Mouse (Mus musculus) MEL (cell line): ENCODE results near the gene Mtss1l.

Experiments
- EP300 ChIP-seq, 2 experiments: IDR thresholded peaks; 2 replicates each; pipeline ENCODE4 v1.6.1; 2011; ENCODE audit warnings: improper control_type of control experiment in 2 of 2, low read length in 2 of 2, low read depth in 1 of 2, mild to moderate bottlenecking in 1 of 2
- MAX ChIP-seq: IDR thresholded peaks from 2 replicates; pipeline ENCODE4 v1.6.1; 2011; ENCODE audit warnings: low read length, improper control_type of control experiment
- POLR2A ChIP-seq, 2 experiments: IDR thresholded peaks; 2 replicates each; pipeline ENCODE4 v1.6.1; 2011 to 2012; ENCODE audit warnings: low read length in 2 of 2, mild to moderate bottlenecking in 2 of 2, control low read depth in 1 of 2, improper control_type of control experiment in 1 of 2, low read depth in 1 of 2, moderate library complexity in 1 of 2; ENCODE audit not compliant: control insufficient read depth in 1 of 2, insufficient read depth in 1 of 2, poor library complexity in 1 of 2

DNA sequence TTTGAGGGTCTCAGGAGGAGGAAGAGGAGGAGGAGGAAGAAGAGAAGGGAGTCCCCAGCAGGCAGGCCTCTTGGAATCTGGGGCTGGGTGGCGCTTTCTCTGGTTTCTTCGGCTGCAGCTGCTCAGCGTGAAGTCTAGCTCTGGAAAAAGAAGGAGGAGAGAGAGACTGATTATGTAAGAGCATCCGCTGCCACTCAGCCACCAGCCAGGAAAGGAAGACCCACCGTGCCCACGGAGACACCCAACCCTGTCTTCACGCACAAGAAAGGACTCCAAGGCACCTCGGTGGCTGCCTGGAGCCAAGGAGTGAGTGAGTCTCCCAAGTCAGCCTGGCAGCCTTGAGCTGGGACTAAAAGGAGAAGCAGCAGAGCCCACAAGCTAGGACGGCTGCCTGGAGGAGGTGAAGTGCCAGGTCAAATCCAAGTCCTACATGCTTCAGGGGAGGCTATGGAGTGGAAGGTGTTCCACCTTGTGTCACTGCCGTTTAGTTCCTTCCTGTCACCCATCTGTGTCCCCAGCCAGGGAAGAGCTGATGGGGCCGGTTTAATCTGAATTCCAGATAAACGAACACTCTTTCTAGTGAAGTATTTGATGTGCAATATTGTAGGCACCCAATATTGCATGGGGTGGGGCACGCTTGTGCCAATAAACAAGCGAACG, 34.4 kb downstream of the Mtss1l start:
- TF ChIP-seq MAX (no peak), POLR2A (IDR thresholded peaks at IDR 0.05; ENCODE audit: control insufficient read depth in 1 of 2, insufficient read depth in 1 of 2, low read depth in 1 of 2, low read length in 2 of 2, poor library complexity in 1 of 2) (no peak), EP300 (IDR thresholded peaks at IDR 0.05; ENCODE audit: low read depth in 1 of 2, low read length in 2 of 2) (no peak)
